In the genomic region with DNA sequence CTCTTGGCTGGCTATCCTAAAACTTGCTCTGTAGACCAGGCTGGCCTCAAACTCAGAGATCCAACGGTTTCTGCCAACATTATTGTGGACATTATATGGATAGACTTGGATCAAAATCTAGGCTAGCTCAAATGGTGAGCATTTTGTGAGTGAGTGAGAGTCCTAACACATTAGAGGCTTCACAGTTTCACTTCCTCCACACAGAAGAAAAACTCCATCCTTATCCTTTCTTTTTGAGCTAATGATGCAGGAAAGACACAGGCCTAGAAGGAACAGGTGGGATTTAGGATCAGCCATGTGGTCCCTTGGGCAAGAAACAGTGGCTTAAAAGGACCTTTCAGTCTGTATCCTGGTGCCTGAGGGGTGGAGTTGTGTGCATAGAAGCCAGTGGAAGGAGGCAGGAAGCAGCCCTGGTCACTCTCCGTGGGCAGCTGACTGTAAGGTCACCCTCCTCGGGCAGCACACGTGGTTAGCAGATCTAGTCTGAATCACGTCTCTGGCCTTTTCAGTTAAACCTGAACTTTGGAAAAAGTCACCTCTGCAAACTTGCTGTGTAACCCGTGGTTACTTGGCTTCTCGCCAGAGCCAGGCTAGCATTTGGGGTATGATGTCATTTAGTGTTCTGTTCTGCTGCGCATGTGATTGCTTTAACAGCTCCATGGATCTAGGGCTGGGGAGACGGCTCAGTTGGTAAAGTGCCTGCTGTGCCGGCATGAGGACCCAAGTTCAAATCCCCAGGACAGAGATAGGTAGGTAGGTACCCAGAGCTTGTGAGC, we compare ENCODE assay signal across 8 mouse cellular contexts.
DNase-seq lines count a peak whose midpoint lies in the region; ATAC-seq and TF ChIP-seq lines count a peak whose summit lies in the region.

No protein-coding gene starts in this region.

- peak; percentile 60 for DNase-seq in forebrain, embryonic 11.5 days (ENCODE audit: low spot score)
- DNase-seq in forebrain, embryonic 10.5 days (ENCODE audit: extremely low spot score, low spot score), result no peak
- DNase-seq in frontal cortex, postnatal 14 days (ENCODE audit: low spot score in 2 of 2), result peak; percentile 38 to 43
- peak; percentile 58 for DNase-seq in left cerebral cortex, postnatal 4 days
- peak; percentile 43 for DNase-seq in mesoderm, embryonic 11.5 days (ENCODE audit: low read depth, low spot score)
- peak; percentile 72 for DNase-seq in urinary bladder, postnatal 25 days (ENCODE audit: low spot score)

- H3K27ac ChIP-seq in forebrain, embryonic 11.5 days (ENCODE audit: low read depth, low read length), result no peak overlapping the region
- no peak overlapping the region for H3K27ac ChIP-seq in forebrain, embryonic 10.5 days
- peak overlapping the region; percentile 85 for H3K27ac ChIP-seq in bone marrow macrophage, adult 2 months (ENCODE audit: insufficient read depth, low read depth, low read length)
- H3K27ac ChIP-seq in hindbrain, embryonic 13.5 days, result no peak overlapping the region

- H3K4me1 ChIP-seq in forebrain, embryonic 11.5 days (replicated peaks; ENCODE audit: control insufficient read depth, insufficient read depth, low read length), result 0 out of 2 replicates have a peak, but pooled peaks cover 3% of the 10 kb centered on the region
- peaks cover 6% of the 10 kb centered on the region for H3K4me1 ChIP-seq in forebrain, embryonic 10.5 days
- peaks cover 48% of the 10 kb centered on the region for H3K4me1 ChIP-seq in bone marrow macrophage, adult 2 months (ENCODE audit: control insufficient read depth, insufficient read depth, low read length)
- peaks cover 23% of the 10 kb centered on the region for H3K4me1 ChIP-seq in hindbrain, embryonic 13.5 days (replicated peaks)

- TF ChIP-seq CTCF in bone marrow macrophage, adult 2 months (IDR thresholded peaks at IDR 0.05; ENCODE audit: low read depth, low read length), result no peak

- H3K9me3 ChIP-seq in forebrain, embryonic 11.5 days (ENCODE audit: control insufficient read depth, low read length), result no peaks in the 10 kb centered on the region
- no peaks in the 10 kb centered on the region for H3K9me3 ChIP-seq in forebrain, embryonic 10.5 days
- H3K9me3 ChIP-seq in hindbrain, embryonic 13.5 days, result no peaks in the 10 kb centered on the region

- 73% methylated on average over 10 of the region's 10 CpGs for WGBS in forebrain, embryonic 11.5 days
- 83% methylated on average over 10 of the region's 10 CpGs for WGBS in forebrain, embryonic 10.5 days
- WGBS in hindbrain, embryonic 13.5 days, result 60% methylated on average over 10 of the region's 10 CpGs

- no peak overlapping the region for H3K4me3 ChIP-seq in forebrain, embryonic 11.5 days (ENCODE audit: low read depth, low read length)
- H3K4me3 ChIP-seq in forebrain, embryonic 10.5 days, result no peak overlapping the region
- H3K4me3 ChIP-seq in bone marrow macrophage, adult 2 months (ENCODE audit: insufficient read depth, low read length), result no peak overlapping the region; the same call in 1 of the 2 replicates
- no peak overlapping the region for H3K4me3 ChIP-seq in hindbrain, embryonic 13.5 days

- ATAC-seq in forebrain, embryonic 11.5 days (replicated peaks; ENCODE audit: low FRiP score), result peak; percentile 30; the same call in 1 of the 2 replicates
- ATAC-seq in hindbrain, embryonic 13.5 days (ENCODE audit: low FRiP score), result 0 out of 2 replicates have a peak, but pooled peaks have one; percentile 32

- intact Hi-C loops in left cerebral cortex, postnatal 4 days (cut with DNase I), result no loop called here

- H3K4me2 ChIP-seq in forebrain, embryonic 11.5 days (ENCODE audit: low read depth, low read length, severe bottlenecking), result no peak overlapping the region
- H3K4me2 ChIP-seq in hindbrain, embryonic 13.5 days, result no peak overlapping the region

- no peak for TF ChIP-seq POLR2A in bone marrow macrophage, adult 2 months (IDR thresholded peaks at IDR 0.05; ENCODE audit: borderline replicate concordance, low read depth, low read length)

- no peaks in the 10 kb centered on the region for H3K27me3 ChIP-seq in forebrain, embryonic 11.5 days (ENCODE audit: control insufficient read depth, insufficient read depth, low read length)
- H3K27me3 ChIP-seq in forebrain, embryonic 10.5 days (ENCODE audit: poor library complexity, severe bottlenecking), result no peaks in the 10 kb centered on the region
- no peaks in the 10 kb centered on the region for H3K27me3 ChIP-seq in hindbrain, embryonic 13.5 days

- no peak overlapping the region for H3K9ac ChIP-seq in forebrain, embryonic 11.5 days (ENCODE audit: low read length)
- no peak overlapping the region for H3K9ac ChIP-seq in hindbrain, embryonic 13.5 days

- no peaks in the 10 kb centered on the region for H3K36me3 ChIP-seq in forebrain, embryonic 11.5 days (ENCODE audit: control insufficient read depth, insufficient read depth, low read length)
- H3K36me3 ChIP-seq in forebrain, embryonic 10.5 days (replicated peaks), result peaks cover 62% of the 10 kb centered on the region
- H3K36me3 ChIP-seq in hindbrain, embryonic 13.5 days, result peaks cover 16% of the 10 kb centered on the region
